Mouse (Mus musculus) stomach, postnatal 0 days (tissue): Measurements from ENCODE around the gene Rhebl1. TPM values are rescaled to one million over a fixed set of nuclear protein-coding genes. Genes with fewer than 3 reads are reported as not detected.

Source experiments
- ATAC-seq: fragments of 200-750 bp; cut with Nextera tagmentation; 2 replicates; pipeline ENCODE4 v1.8.0; 2017; ENCODE audit not compliant: low FRiP score, low TSS enrichment
- DNase-seq: peaks from one replicate; pipeline ENCODE4 v3.0.0-alpha.2; 2016; ENCODE audit warnings: low spot score
- H3K27ac ChIP-seq: fragments of 300-500 bp; sonication (generic); replicated peaks from 2 replicates; pipeline ENCODE4 v1.5.1; 2014; ENCODE audit warnings: mild to moderate bottlenecking, control low read depth
- H3K27me3 ChIP-seq: fragments of 300-500 bp; sonication (generic); 2 replicates; pipeline ENCODE4 v1.6.1; 2014; ENCODE audit warnings: low read length; ENCODE audit not compliant: control insufficient read depth, insufficient read depth
- H3K36me3 ChIP-seq: fragments of 300-500 bp; sonication (generic); 2 replicates; pipeline ENCODE4 v1.6.1; 2014; ENCODE audit warnings: low read length, mixed read lengths; ENCODE audit not compliant: control insufficient read depth, insufficient read depth
- H3K4me1 ChIP-seq: fragments of 300-500 bp; sonication (generic); replicated peaks from 2 replicates; pipeline ENCODE4 v1.6.1; 2014; ENCODE audit warnings: antibody characterized with exemption; ENCODE audit not compliant: control insufficient read depth, insufficient read depth
- H3K4me2 ChIP-seq: fragments of 300-500 bp; sonication (generic); replicated peaks from 2 replicates; pipeline ENCODE4 v1.6.1; 2014; ENCODE audit warnings: low read depth, mild to moderate bottlenecking, control low read depth, moderate library complexity
- H3K4me3 ChIP-seq: fragments of 300-500 bp; sonication (generic); 2 replicates; pipeline ENCODE4 v1.5.1; 2014; ENCODE audit warnings: low read depth, low read length, control low read depth
- H3K9ac ChIP-seq: fragments of 300-500 bp; sonication (generic); 2 replicates; pipeline ENCODE4 v1.6.1; 2014; ENCODE audit warnings: mild to moderate bottlenecking, low read length, control low read depth, mixed read lengths
- H3K9me3 ChIP-seq: fragments of 300-500 bp; sonication (generic); 2 replicates; pipeline ENCODE4 v1.6.1; 2016; ENCODE audit warnings: low read length; ENCODE audit not compliant: control insufficient read depth
- CTCF ChIP-seq: IDR thresholded peaks from 2 replicates; pipeline ENCODE4 v1.5.1; 2016; ENCODE audit warnings: antibody characterized with exemption, low read depth, mild to moderate bottlenecking, moderate library complexity
- EP300 ChIP-seq: optimal IDR thresholded peaks from 2 replicates; pipeline ENCODE3; 2016; ENCODE audit warnings: antibody characterized with exemption
- WGBS: fragments of 180-500 bp; shearing (Covaris S2); extraction: QIAGEN DNeasy Blood & Tissue Kit; methylation state at CpG from one replicate; pipeline ENCODE4 v1.1.7; 2014; 5-methylcytosine and 5-hydroxymethylcytosine counted together
- polyA plus RNA-seq: library from polyadenylated mRNA; unstranded; fragments of >200 nt; fragmentation: Nextera tagmentation; extraction: Ambion mirVana; gene quantifications from 2 replicates; pipeline ENCODE4 v1.2.1, GENCODE M21; 2015

The Rhebl1 gene
- polyA plus RNA-seq, 1 experiment from 2014 or later: 4.1 TPM

- Histone ChIP-seq H3K4me1 (peaks cover 16% of the 10 kb centered on the region), H3K9me3 (no peaks in the 10 kb centered on the region), H3K9ac (peak overlapping the region; percentile 99), H3K27me3 (no peaks in the 10 kb centered on the region), H3K36me3 (peaks cover 11% of the 10 kb centered on the region), H3K27ac (peak overlapping the region; percentile 98), H3K4me3 (peak overlapping the region; percentile 100), H3K4me2 (peak overlapping the region; percentile 94)
- TF ChIP-seq CTCF: no peak
- TF ChIP-seq EP300: no peak
- ATAC-seq (no peak), DNase-seq (no peak)
- WGBS: 0% methylated on average over 15 of the region's 16 CpGs
These were observed 23.9 kb downstream of the Rhebl1 start for GRCm38 (mm10) chr15:98870179-98871069.

GRCm38 (mm10) chr15:98869342-98870178 lies 24.8 kb downstream of the Rhebl1 start:
- ATAC-seq: no peak
- Histone ChIP-seq H3K4me2 (peak overlapping the region; percentile 94), H3K36me3 (peaks cover 19% of the 10 kb centered on the region), H3K4me3 (peak overlapping the region; percentile 100), H3K27me3 (no peaks in the 10 kb centered on the region), H3K9me3 (no peaks in the 10 kb centered on the region), H3K4me1 (peaks cover 16% of the 10 kb centered on the region), H3K27ac (peak overlapping the region; percentile 49; the same call in 1 of the 2 replicates), H3K9ac (peak overlapping the region; percentile 99)
- TF ChIP-seq CTCF (no peak), EP300 (no peak)
- WGBS: 8% methylated on average over 8 of the region's 8 CpGs
- no peak for DNase-seq

DNA sequence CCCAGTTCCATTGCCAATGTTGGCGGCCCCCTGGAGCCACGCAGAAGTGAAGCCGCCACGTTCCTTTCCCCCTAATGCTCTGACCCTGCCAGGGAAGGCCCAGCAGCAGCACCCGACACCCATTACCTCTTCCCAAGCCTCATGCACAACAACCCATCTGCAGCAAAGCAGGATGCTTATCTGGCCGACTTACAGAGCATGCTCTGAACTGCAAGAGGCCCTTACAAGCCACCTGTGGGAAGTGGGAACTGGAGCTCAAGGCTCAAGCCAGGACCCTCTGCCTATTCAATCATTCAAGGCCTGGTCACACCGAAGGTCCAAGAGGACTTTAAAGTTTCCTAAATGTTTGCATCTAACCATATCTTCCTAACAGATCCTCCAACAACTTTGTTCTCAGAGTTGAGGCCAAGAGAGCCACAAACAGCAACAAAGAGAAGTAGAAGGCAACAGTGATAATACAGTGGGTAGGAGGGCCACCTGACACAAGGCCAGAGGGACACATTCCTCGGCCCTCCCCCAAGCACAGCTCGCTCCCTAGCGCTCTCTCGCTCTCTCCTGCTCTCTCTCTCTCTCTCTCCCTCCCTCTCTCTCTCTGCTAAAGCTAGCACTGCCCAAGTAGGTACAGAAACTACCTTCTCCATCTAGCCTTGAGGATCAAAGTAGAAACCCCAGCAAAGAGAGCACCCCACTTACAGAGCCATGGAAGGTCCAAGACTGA lies 25.8 kb downstream of the Rhebl1 start:
- H3K27me3 ChIP-seq: no peaks in the 10 kb centered on the region
- WGBS: 23% methylated on average over 11 of the region's 11 CpGs
- peaks cover 16% of the 10 kb centered on the region for H3K4me1 ChIP-seq
- DNase-seq (no peak), ATAC-seq (no peak)
- H3K9me3 ChIP-seq: no peaks in the 10 kb centered on the region
- H3K9ac ChIP-seq: peak overlapping the region; percentile 99
- peak overlapping the region; percentile 49; the same call in 1 of the 2 replicates for H3K27ac ChIP-seq
- TF ChIP-seq EP300 (no peak), CTCF (no peak)
- H3K36me3 ChIP-seq: peaks cover 29% of the 10 kb centered on the region
- H3K4me3 ChIP-seq: peak overlapping the region; percentile 100
- H3K4me2 ChIP-seq: peak overlapping the region; percentile 94

- H3K4me3 ChIP-seq: peak overlapping the region; percentile 12; the same call in 1 of the 2 replicates
- H3K9ac ChIP-seq: peak overlapping the region; percentile 35; the same call in 1 of the 2 replicates
These were observed 27.0 kb downstream of the Rhebl1 start for GRCm38 (mm10) chr15:98867321-98867720.

DNA sequence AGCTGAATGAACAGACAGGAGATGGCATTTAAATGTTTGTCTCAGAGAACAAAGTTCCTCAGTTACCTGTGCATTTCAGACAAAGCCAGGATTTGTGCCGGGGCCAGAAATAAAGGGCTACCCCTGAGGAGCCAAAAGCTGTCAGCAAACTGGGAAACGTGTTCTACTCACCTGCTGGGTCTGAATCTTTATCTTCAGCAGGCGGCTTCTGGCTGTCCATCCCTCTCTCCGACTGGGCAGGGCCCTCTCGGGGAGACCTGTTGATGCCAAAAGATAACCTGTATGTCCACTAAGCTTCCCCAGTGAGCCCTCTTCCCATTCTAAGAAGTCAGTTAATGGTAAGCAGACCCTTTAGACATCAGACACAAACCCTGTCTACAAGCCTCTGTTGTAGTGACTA lies 27.8 kb downstream of the Rhebl1 start:
- peaks cover 43% of the 10 kb centered on the region for H3K36me3 ChIP-seq
- H3K4me2 ChIP-seq: no peak overlapping the region
- ATAC-seq: no peak
- no peaks in the 10 kb centered on the region for H3K9me3 ChIP-seq
- no peak overlapping the region for H3K9ac ChIP-seq
- peaks cover 16% of the 10 kb centered on the region for H3K4me1 ChIP-seq
- H3K4me3 ChIP-seq: no peak overlapping the region
- DNase-seq: no peak
- no peak for TF ChIP-seq CTCF
- TF ChIP-seq EP300: no peak
- 77% methylated on average over 5 of the region's 5 CpGs for WGBS
- H3K27me3 ChIP-seq: no peaks in the 10 kb centered on the region
- no peak overlapping the region for H3K27ac ChIP-seq

More at GRCm38 (mm10) chr15:98867321-98867720, 27.0 kb downstream of the Rhebl1 start:
- no peaks in the 10 kb centered on the region for H3K27me3 ChIP-seq
- peak overlapping the region; percentile 94 for H3K4me2 ChIP-seq
- DNase-seq (peak; percentile 59), ATAC-seq (no peak)
- TF ChIP-seq EP300: no peak
- peaks cover 16% of the 10 kb centered on the region for H3K4me1 ChIP-seq
- peak overlapping the region; percentile 49; the same call in 1 of the 2 replicates for H3K27ac ChIP-seq
- H3K9me3 ChIP-seq: no peaks in the 10 kb centered on the region
- H3K36me3 ChIP-seq: peaks cover 35% of the 10 kb centered on the region
- 25% methylated on average over 6 of the region's 6 CpGs for WGBS
